Mouse (Mus musculus): ENCODE results near the gene Ccr1. TPM values are rescaled to one million over a fixed set of nuclear protein-coding genes. Genes with fewer than 3 reads are reported as not detected.
A peak's percentile ranks its signal among the peaks of the same experiment; 100 is the strongest.

Gene Ccr1
- total and polyA plus RNA-seq, 3 experiments = 1.6 to 4.9 (median 1.6) TPM

DNA sequence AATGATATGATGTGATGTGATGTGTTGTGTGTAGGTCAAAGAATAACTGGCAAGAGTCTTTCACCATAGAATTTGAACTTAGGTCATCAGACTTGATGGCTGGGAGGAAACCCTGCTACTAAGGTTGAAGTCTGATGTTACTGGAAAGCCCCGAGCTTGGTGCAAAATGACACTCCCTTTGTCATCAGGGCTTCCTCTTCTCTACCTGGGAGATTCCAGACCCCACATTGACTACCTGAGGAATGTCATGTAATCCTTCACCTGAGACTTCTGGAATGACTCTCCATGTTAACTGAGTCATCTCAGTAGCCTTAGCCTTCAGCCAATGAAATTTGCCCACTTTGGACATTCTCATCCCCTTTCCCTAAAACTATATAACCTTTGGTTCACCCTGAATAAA, 28.3 kb downstream of the Ccr1 start (continued):
- TF ChIP-seq EP300 (IDR thresholded peaks at IDR 0.05; ENCODE audit: low read length) = peak; percentile 48; the same call in 1 of the 2 replicates

DNA sequence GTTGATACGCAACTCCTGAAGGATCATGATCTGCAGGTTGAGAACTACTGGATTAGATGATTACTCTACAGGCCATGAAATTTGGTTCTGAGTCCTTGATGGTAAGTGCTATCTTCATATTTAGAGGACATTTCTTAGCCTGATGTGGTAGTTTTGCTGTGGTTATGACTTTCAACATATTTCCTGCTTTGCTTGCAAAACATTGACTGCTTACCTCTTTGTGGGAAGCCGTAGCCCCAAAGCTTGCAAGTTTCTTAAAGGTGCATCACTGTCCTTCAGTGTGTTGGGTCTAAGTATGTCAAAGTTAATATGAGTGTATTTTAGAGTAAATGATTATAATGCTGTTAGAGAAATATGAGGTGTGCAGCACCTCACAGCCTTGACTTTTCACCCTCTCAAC, 30.5 kb downstream of the Ccr1 start:
- in situ Hi-C loops (cut with MboI; ENCODE audit: low pct_ligation_motif_present, low pct_unique_long_range_greater_than_20kb, low sequenced_read_pairs) = no loop called here
- H3K36me3 ChIP-seq (replicated peaks in 1 of 2; ENCODE audit: control insufficient read depth in 1 of 2, insufficient read depth in 1 of 2, low read length in 1 of 2) = no peaks in the 10 kb centered on the region
- no peak for TF ChIP-seq USF1 (IDR thresholded peaks at IDR 0.05; ENCODE audit: low read depth, low read length)
- no peak overlapping the region for H3K27ac ChIP-seq (ENCODE audit: insufficient read depth, low read depth)
- H3K27me3 ChIP-seq (replicated peaks) = no peaks in the 10 kb centered on the region
- H3K9ac ChIP-seq (ENCODE audit: insufficient read depth, low read depth) = no peak overlapping the region
- dilution Hi-C loops (cut with MboI; ENCODE audit: extremely low pct_ligation_motif_present, extremely low pct_unique_long_range_greater_than_20kb, low sequenced_read_pairs) = no loop called here
- no peak for DNase-seq (ENCODE audit: extremely low read depth)
- H3K4me2 ChIP-seq (ENCODE audit: insufficient read depth, low read depth, poor library complexity, severe bottlenecking) = peak overlapping the region; percentile 21; the same call in 1 of the 2 replicates
- no peaks in the 10 kb centered on the region for H3K79me2 ChIP-seq (replicated peaks; ENCODE audit: control insufficient read depth, extremely low read depth, insufficient read depth, poor library complexity, severe bottlenecking)
- no peaks in the 10 kb centered on the region for H3K9me3 ChIP-seq (replicated peaks; ENCODE audit: low read length)
- no peak overlapping the region for H3K4me3 ChIP-seq (replicated peaks in 1 of 3; ENCODE audit: low read depth in 2 of 3, low read length in 2 of 3, poor library complexity in 1 of 3)
- H3K4me1 ChIP-seq (ENCODE audit: control insufficient read depth in 1 of 2, insufficient read depth in 2 of 2) = peaks cover 28 to 74% of the 10 kb centered on the region in 2 experiments

DNA sequence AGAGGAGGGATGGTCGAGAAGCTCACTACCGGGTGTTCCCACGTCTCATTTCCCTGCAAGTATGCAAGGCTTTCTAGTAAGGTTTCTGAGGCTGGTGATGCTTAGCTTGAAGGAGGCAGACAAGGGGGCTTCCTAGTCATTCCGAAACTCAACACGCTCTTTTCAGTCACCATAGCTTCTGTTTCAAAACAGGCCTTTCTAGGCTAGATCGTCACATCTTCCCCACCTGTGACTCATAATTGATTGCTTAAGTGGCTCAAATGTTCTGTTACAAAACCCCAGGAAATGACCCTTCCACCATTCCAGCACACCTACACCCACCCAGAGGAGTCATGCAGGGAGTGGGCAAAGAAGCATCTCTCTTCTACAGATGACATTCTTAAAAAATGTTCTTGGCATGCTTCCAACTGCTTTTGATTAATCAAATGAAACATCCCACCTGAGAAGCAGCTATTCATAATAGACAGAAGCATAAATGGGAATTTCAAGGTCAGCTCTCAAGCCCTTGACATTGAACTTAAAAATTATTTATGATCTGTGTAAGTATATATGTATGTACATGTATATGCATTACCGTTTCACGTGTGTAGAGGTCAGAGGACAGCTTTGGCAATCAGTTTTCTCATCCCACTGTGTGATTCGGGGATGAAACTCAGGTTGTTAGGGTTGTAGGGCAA, 31.8 kb downstream of the Ccr1 start:
- Histone ChIP-seq H3K27ac (ENCODE audit: insufficient read depth, low read depth) (peak overlapping the region; percentile 92), H3K36me3 (replicated peaks in 1 of 2; ENCODE audit: control insufficient read depth in 1 of 2, insufficient read depth in 1 of 2, low read length in 1 of 2) (no peaks in the 10 kb centered on the region), H3K4me3 (replicated peaks in 1 of 3; ENCODE audit: low read depth in 2 of 3, low read length in 2 of 3, poor library complexity in 1 of 3) (no peak overlapping the region), H3K4me1 (ENCODE audit: control insufficient read depth in 1 of 2, insufficient read depth in 2 of 2) (peaks cover 28 to 66% of the 10 kb centered on the region in 2 experiments), H3K79me2 (replicated peaks; ENCODE audit: control insufficient read depth, extremely low read depth, insufficient read depth, poor library complexity, severe bottlenecking) (no peaks in the 10 kb centered on the region), H3K9ac (ENCODE audit: insufficient read depth, low read depth) (peak overlapping the region; percentile 63), H3K9me3 (replicated peaks; ENCODE audit: low read length) (no peaks in the 10 kb centered on the region), H3K4me2 (ENCODE audit: insufficient read depth, low read depth, poor library complexity, severe bottlenecking) (peak overlapping the region; percentile 94), H3K27me3 (replicated peaks) (no peaks in the 10 kb centered on the region)
- in situ Hi-C loops (cut with MboI; ENCODE audit: low pct_ligation_motif_present, low pct_unique_long_range_greater_than_20kb, low sequenced_read_pairs) (no loop called here), dilution Hi-C loops (cut with MboI; ENCODE audit: extremely low pct_ligation_motif_present, extremely low pct_unique_long_range_greater_than_20kb, low sequenced_read_pairs) (no loop called here)
- TF ChIP-seq MXI1 (IDR thresholded peaks at IDR 0.05; ENCODE audit: low read depth, low read length) = 0 out of 2 replicates have a peak, but pooled peaks have one; percentile 52
- TF ChIP-seq KAT2A (IDR thresholded peaks at IDR 0.05; ENCODE audit: insufficient replicate concordance, low read length) = 0 out of 2 replicates have a peak, but pooled peaks have one; percentile 20
- no peak for TF ChIP-seq CTCF (conservative IDR thresholded peaks at IDR 0.05 in 1 of 2, IDR thresholded peaks at IDR 0.05 in 1 of 2; ENCODE audit: low read depth in 2 of 2, low read length in 2 of 2)
- TF ChIP-seq EP300 (IDR thresholded peaks at IDR 0.05; ENCODE audit: low read length) = peak; percentile 96
- peak; percentile 35; the same call in 1 of the 2 replicates for TF ChIP-seq HCFC1 (IDR thresholded peaks at IDR 0.05; ENCODE audit: low read depth, low read length)
- peak; percentile 95 for TF ChIP-seq MEF2A (IDR thresholded peaks at IDR 0.05; ENCODE audit: borderline replicate concordance, low read depth, low read length)
- peak; percentile 30; the same call in 1 of the 2 replicates for TF ChIP-seq CHD2 (IDR thresholded peaks at IDR 0.05; ENCODE audit: low read length)
- no peak for TF ChIP-seq USF2 (conservative IDR thresholded peaks at IDR 0.05; ENCODE audit: low read depth, low read length)
- peak; percentile 99 for TF ChIP-seq JUND (conservative IDR thresholded peaks at IDR 0.05; ENCODE audit: low read depth, low read length)
- TF ChIP-seq BHLHE40 (IDR thresholded peaks at IDR 0.05; ENCODE audit: low read depth, low read length) = peak; percentile 85
- TF ChIP-seq ETS1 (conservative IDR thresholded peaks at IDR 0.05; ENCODE audit: low read depth, low read length) = peak; percentile 98
- TF ChIP-seq JUN (IDR thresholded peaks at IDR 0.05; ENCODE audit: insufficient read depth, low read depth, low read length) = peak; percentile 98
- peak; percentile 59; the same call in 1 of the 2 replicates for TF ChIP-seq RCOR1 (conservative IDR thresholded peaks at IDR 0.05; ENCODE audit: low read depth, low read length)
- TF ChIP-seq IRF4 (IDR thresholded peaks at IDR 0.05; ENCODE audit: low read depth, low read length) = peak; percentile 99
- no peak for TF ChIP-seq NELFE (IDR thresholded peaks at IDR 0.05; ENCODE audit: low read depth, low read length)
- no peak for TF ChIP-seq NRF1 (IDR thresholded peaks at IDR 0.05; ENCODE audit: low read depth, low read length)
- TF ChIP-seq MYC (IDR thresholded peaks at IDR 0.05; ENCODE audit: low read depth, low read length) = 0 out of 2 replicates have a peak, but pooled peaks have one; percentile 56
- peak; percentile 41; the same call in 1 of the 2 replicates for TF ChIP-seq ELF1 (IDR thresholded peaks at IDR 0.05; ENCODE audit: low read depth, low read length)
- TF ChIP-seq CHD1 (IDR thresholded peaks at IDR 0.05; ENCODE audit: low read depth, low read length) = 0 out of 2 replicates have a peak, but pooled peaks have one; percentile 74
- peak; percentile 89 for TF ChIP-seq TCF12 (IDR thresholded peaks at IDR 0.05; ENCODE audit: low read depth, low read length)
- 0 out of 2 replicates have a peak, but pooled peaks have one; percentile 64 for TF ChIP-seq MAFK (IDR thresholded peaks at IDR 0.05; ENCODE audit: insufficient replicate concordance, low read length)
- TF ChIP-seq SMC3 (IDR thresholded peaks at IDR 0.05; ENCODE audit: low read depth, low read length) = no peak
- TF ChIP-seq MAZ (IDR thresholded peaks at IDR 0.05; ENCODE audit: low read depth, low read length) = 0 out of 2 replicates have a peak, but pooled peaks have one; percentile 42
- TF ChIP-seq POLR2AphosphoS2 (IDR thresholded peaks at IDR 0.05; ENCODE audit: low read depth, low read length) = no peak
- peak; percentile 79 for TF ChIP-seq SIN3A (IDR thresholded peaks at IDR 0.05; ENCODE audit: low read length)
- peak; percentile 96 for DNase-seq (ENCODE audit: extremely low read depth)
